In genomic region chr4:41357154-41357553, GRCm38 (mm10) we compare ENCODE assay signal across 15 mouse cellular contexts. TPM values are rescaled to one million over a fixed set of nuclear protein-coding genes. Genes with fewer than 3 reads are reported as not detected.
DNase-seq lines count a peak whose midpoint lies in the region; ATAC-seq and TF ChIP-seq lines count a peak whose summit lies in the region.
"Had no signal": no experiment of that assay in that cellular context is flagged by ENCODE, and none has a peak within 500 bp of the region (broad histone marks: within the 10 kb centered on the region; RNA-seq: fewer than 3 reads in every experiment).

No protein-coding gene starts in this region.

- H3K9me3 ChIP-seq in forebrain, embryonic 12.5 days = no peaks in the 10 kb centered on the region
- no peaks in the 10 kb centered on the region for H3K9me3 ChIP-seq in forebrain, embryonic 16.5 days (ENCODE audit: control insufficient read depth, low read length)
- H3K9me3 ChIP-seq in forebrain, embryonic 14.5 days (replicated peaks; ENCODE audit: control insufficient read depth, low read length) = no peaks in the 10 kb centered on the region
- H3K9me3 ChIP-seq in forebrain, postnatal 0 days (ENCODE audit: low read length) = no peaks in the 10 kb centered on the region
- H3K9me3 ChIP-seq: embryonic facial prominence, embryonic 12.5 days had no signal

- no peak overlapping the region for H3K4me3 ChIP-seq in forebrain, embryonic 12.5 days (replicated peaks)
- no peak overlapping the region for H3K4me3 ChIP-seq in forebrain, embryonic 16.5 days (replicated peaks; ENCODE audit: low read length)
- no peak overlapping the region for H3K4me3 ChIP-seq in forebrain, embryonic 14.5 days (ENCODE audit: low read depth, low read length)
- H3K4me3 ChIP-seq in forebrain, postnatal 0 days (ENCODE audit: low read depth, low read length) = no peak overlapping the region
- H3K4me3 ChIP-seq: embryonic facial prominence, embryonic 10.5 days; embryonic facial prominence, embryonic 12.5 days had no signal

- no peak overlapping the region for H3K27ac ChIP-seq in forebrain, embryonic 12.5 days
- no peak overlapping the region for H3K27ac ChIP-seq in forebrain, embryonic 16.5 days (ENCODE audit: low read length)
- H3K27ac ChIP-seq in forebrain, embryonic 14.5 days (ENCODE audit: low read depth, low read length) = no peak overlapping the region
- no peak overlapping the region for H3K27ac ChIP-seq in forebrain, postnatal 0 days (ENCODE audit: low read depth, low read length)
- H3K27ac ChIP-seq: embryonic facial prominence, embryonic 10.5 days; embryonic facial prominence, embryonic 12.5 days had no signal

- H3K4me1 ChIP-seq in forebrain, embryonic 12.5 days = peaks cover 15% of the 10 kb centered on the region; the same call in 1 of the 2 replicates
- peaks cover 4% of the 10 kb centered on the region; the same call in 1 of the 2 replicates for H3K4me1 ChIP-seq in forebrain, embryonic 16.5 days (replicated peaks; ENCODE audit: control insufficient read depth, insufficient read depth, low read length)
- H3K4me1 ChIP-seq in forebrain, embryonic 14.5 days (ENCODE audit: control insufficient read depth, insufficient read depth, low read length) = no peaks in the 10 kb centered on the region
- no peaks in the 10 kb centered on the region for H3K4me1 ChIP-seq in forebrain, postnatal 0 days (ENCODE audit: insufficient read depth)
- H3K4me1 ChIP-seq: embryonic facial prominence, embryonic 10.5 days; embryonic facial prominence, embryonic 12.5 days had no signal

- DNase-seq in forebrain, embryonic 14.5 days (ENCODE audit: low spot score) = peak; percentile 47
- DNase-seq in forebrain, postnatal 0 days = no peak
- DNase-seq in gastrocnemius, postnatal 14 days = no peak
- DNase-seq: adrenal gland, adult 2 months; adrenal gland, postnatal 10 days; adrenal gland, postnatal 25 days; cerebellum, adult 11-12 months; cerebellum, adult 2 months; cerebellum, adult 9-10 months; cerebellum, postnatal 10 days; cerebellum, postnatal 25 days had no signal

- intact Hi-C loops in gastrocnemius, postnatal 14 days (cut with DNase I; ENCODE audit: low total_unique reads) = no loop called here

- H3K9ac ChIP-seq in forebrain, embryonic 12.5 days = no peak overlapping the region
- H3K9ac ChIP-seq in forebrain, embryonic 16.5 days (replicated peaks; ENCODE audit: low read depth, low read length) = no peak overlapping the region
- no peak overlapping the region for H3K9ac ChIP-seq in forebrain, embryonic 14.5 days (ENCODE audit: low read length)
- H3K9ac ChIP-seq in forebrain, postnatal 0 days = no peak overlapping the region
- H3K9ac ChIP-seq: embryonic facial prominence, embryonic 12.5 days had no signal

- H3K4me2 ChIP-seq in forebrain, embryonic 12.5 days = no peak overlapping the region
- H3K4me2 ChIP-seq in forebrain, embryonic 16.5 days (ENCODE audit: low read length) = no peak overlapping the region
- H3K4me2 ChIP-seq in forebrain, embryonic 14.5 days (ENCODE audit: low read length) = no peak overlapping the region
- no peak overlapping the region for H3K4me2 ChIP-seq in forebrain, postnatal 0 days (ENCODE audit: low read depth)
- H3K4me2 ChIP-seq: embryonic facial prominence, embryonic 12.5 days had no signal

- 15% methylated on average over 2 of the region's 2 CpGs for WGBS in forebrain, embryonic 12.5 days
- WGBS in forebrain, embryonic 16.5 days = 13% methylated on average over 2 of the region's 2 CpGs
- 4% methylated on average over 2 of the region's 2 CpGs for WGBS in forebrain, embryonic 14.5 days
- 18% methylated on average over 2 of the region's 2 CpGs for WGBS in forebrain, postnatal 0 days

- peak; percentile 67; the same call in 1 of the 2 replicates for ATAC-seq in forebrain, embryonic 12.5 days (ENCODE audit: low FRiP score)
- ATAC-seq in forebrain, embryonic 16.5 days = no peak
- ATAC-seq in forebrain, embryonic 14.5 days = peak; percentile 46; the same call in 1 of the 2 replicates
- no peak for ATAC-seq in forebrain, postnatal 0 days

- H3K27me3 ChIP-seq in forebrain, embryonic 12.5 days = no peaks in the 10 kb centered on the region
- no peaks in the 10 kb centered on the region for H3K27me3 ChIP-seq in forebrain, embryonic 16.5 days (replicated peaks; ENCODE audit: control insufficient read depth, insufficient read depth, low read length)
- no peaks in the 10 kb centered on the region for H3K27me3 ChIP-seq in forebrain, embryonic 14.5 days (replicated peaks; ENCODE audit: control insufficient read depth, insufficient read depth, low read length)
- H3K27me3 ChIP-seq in forebrain, postnatal 0 days (ENCODE audit: insufficient read depth, low read length) = no peaks in the 10 kb centered on the region
- H3K27me3 ChIP-seq: embryonic facial prominence, embryonic 12.5 days had no signal

- no peak for TF ChIP-seq CTCF in forebrain, postnatal 0 days (IDR thresholded peaks at IDR 0.05; ENCODE audit: low read depth)

- peaks cover 25% of the 10 kb centered on the region for H3K36me3 ChIP-seq in forebrain, embryonic 12.5 days (replicated peaks)
- H3K36me3 ChIP-seq in forebrain, embryonic 16.5 days (ENCODE audit: control insufficient read depth, insufficient read depth) = no peaks in the 10 kb centered on the region
- 0 out of 2 replicates have a peak, but pooled peaks cover 3% of the 10 kb centered on the region for H3K36me3 ChIP-seq in forebrain, embryonic 14.5 days (ENCODE audit: control insufficient read depth, insufficient read depth, low read length)
- no peaks in the 10 kb centered on the region for H3K36me3 ChIP-seq in forebrain, postnatal 0 days (ENCODE audit: insufficient read depth)

RNA-seq across cellular contexts. Expression of gene Ubap1, which starts 8.4 kb away (rescaled TPM):
- 79.7 and 80.4 TPM in 2 replicates for polyA plus RNA-seq in forebrain, embryonic 12.5 days (2016; fragmentation: Nextera tagmentation; extraction: Ambion mirVana)
- polyA plus RNA-seq in forebrain, embryonic 16.5 days (2015; fragmentation: Nextera tagmentation; extraction: Ambion mirVana) = 73.6 and 82.4 TPM in 2 replicates
- polyA plus RNA-seq in forebrain, embryonic 14.5 days (2014; fragmentation: Nextera tagmentation; extraction: Ambion mirVana) = 59.6 and 74.9 TPM in 2 replicates
- total RNA-seq in forebrain, postnatal 0 days (2014; rRNA removed) = 38.2 and 50.3 TPM in 2 replicates
- polyA plus RNA-seq in forebrain, postnatal 0 days (2015; fragmentation: Nextera tagmentation; extraction: Ambion mirVana) = 52.7 and 59.3 TPM in 2 replicates
- total RNA-seq in gastrocnemius, postnatal 14 days (2021) = 10 to 100 TPM; 40.0 to 49.2 TPM

RNA-seq across cellular contexts. Expression of gene Dcaf12, which starts 42.5 kb away (rescaled TPM):
- polyA plus RNA-seq in forebrain, embryonic 12.5 days (2016; fragmentation: Nextera tagmentation; extraction: Ambion mirVana) = 70.9 and 78.6 TPM in 2 replicates
- polyA plus RNA-seq in forebrain, embryonic 16.5 days (2015; fragmentation: Nextera tagmentation; extraction: Ambion mirVana) = 88.9 and 101 TPM in 2 replicates
- polyA plus RNA-seq in forebrain, embryonic 14.5 days (2014; fragmentation: Nextera tagmentation; extraction: Ambion mirVana) = 53.4 and 64.7 TPM in 2 replicates
- total RNA-seq in forebrain, postnatal 0 days (2014; rRNA removed) = 60.7 and 63.3 TPM in 2 replicates
- polyA plus RNA-seq in forebrain, postnatal 0 days (2015; fragmentation: Nextera tagmentation; extraction: Ambion mirVana) = 49.9 and 57.3 TPM in 2 replicates
- 10 to 100 TPM; 26.7 to 27.8 TPM for total RNA-seq in gastrocnemius, postnatal 14 days (2021)

Comparison
In these comparisons a context has a peak if more than half of its experiments do, and no peak if none do; other contexts are left out.
1. ATAC-seq: peak in forebrain, embryonic 12.5 days (single experiment) and forebrain, embryonic 14.5 days (single experiment); none in forebrain, embryonic 16.5 days (single experiment) and forebrain, postnatal 0 days (single experiment).